Mouse (Mus musculus) thymus, adult 2 months (tissue): ENCODE measurements around the gene Dennd2a. TPM values are rescaled to one million over a fixed set of nuclear protein-coding genes. Genes with fewer than 3 reads are reported as not detected.
A peak's percentile ranks its signal among the peaks of the same experiment; 100 is the strongest.

Experiments
- DNase-seq: peaks from one replicate; pipeline ENCODE4 v3.0.0; 2021
- H3K27ac ChIP-seq: fragments of 200-500 bp; 2 replicates; pipeline ENCODE4 v1.5.1; 2012; ENCODE audit warnings: low read length, control low read depth; ENCODE audit not compliant: control insufficient read depth, insufficient read depth
- H3K27me3 ChIP-seq: fragments of 200-500 bp; 2 replicates; pipeline ENCODE4 v1.6.1; 2012; ENCODE audit warnings: mild to moderate bottlenecking, low read length, moderate library complexity, mixed read lengths; ENCODE audit not compliant: control insufficient read depth, insufficient read depth
- H3K36me3 ChIP-seq: fragments of 200-500 bp; 2 replicates; pipeline ENCODE4 v1.6.1; 2012; ENCODE audit warnings: mild to moderate bottlenecking, low read length, moderate library complexity; ENCODE audit not compliant: control insufficient read depth, insufficient read depth
- H3K4me1 ChIP-seq: fragments of 200-500 bp; replicated peaks from 2 replicates; pipeline ENCODE4 v1.6.1; 2012; ENCODE audit warnings: low read length; ENCODE audit not compliant: control insufficient read depth, insufficient read depth
- H3K4me3 ChIP-seq: fragments of 200-500 bp; 2 replicates; pipeline ENCODE4 v1.5.1; 2012; ENCODE audit warnings: mild to moderate bottlenecking, low read length, control low read depth, moderate library complexity; ENCODE audit not compliant: control insufficient read depth, insufficient read depth
- CTCF ChIP-seq: fragments of 200-500 bp; IDR thresholded peaks from 2 replicates; pipeline ENCODE4 v1.5.1; 2012; ENCODE audit warnings: mild to moderate bottlenecking, control low read depth, low read length, moderate library complexity, borderline replicate concordance; ENCODE audit not compliant: control insufficient read depth, poor library complexity, insufficient read depth; ENCODE audit errors: extremely low read depth
- POLR2A ChIP-seq: fragments of 200-500 bp; IDR thresholded peaks from 2 replicates; pipeline ENCODE4 v1.6.1; 2012; ENCODE audit warnings: mild to moderate bottlenecking, low read length, control low read depth, moderate library complexity; ENCODE audit not compliant: control insufficient read depth, poor library complexity, insufficient read depth; ENCODE audit errors: extremely low read depth
- WGBS: fragments of 180-500 bp; shearing (Covaris S2); methylation state at CpG from one replicate; pipeline ENCODE4 v1.1.7; 2018; 5-methylcytosine and 5-hydroxymethylcytosine counted together
- polyA plus RNA-seq: library from polyadenylated mRNA; depleted of rRNA; stranded (reverse); fragments of >200 nt; gene quantifications from 2 replicates; pipeline ENCODE4 v1.2.3, GENCODE M21; 2012

Dennd2a gene
- polyA plus RNA-seq, 1 experiment = 3.2 TPM

- no peak overlapping the region for H3K27ac ChIP-seq
- peaks cover 10% of the 10 kb centered on the region for H3K4me1 ChIP-seq
- no peak for DNase-seq
- H3K27me3 ChIP-seq = no peaks in the 10 kb centered on the region
- WGBS = 88% methylated on average over 1 of the region's 1 CpGs
- H3K36me3 ChIP-seq = no peaks in the 10 kb centered on the region
- no peak overlapping the region for H3K4me3 ChIP-seq
- TF ChIP-seq POLR2A (no peak), CTCF (no peak)
Observed at GRCm38 (mm10) chr6:39476617-39477016, 81.0 kb downstream of the Dennd2a start.

- Histone ChIP-seq H3K27ac (no peak overlapping the region), H3K4me3 (no peak overlapping the region), H3K36me3 (no peaks in the 10 kb centered on the region), H3K27me3 (no peaks in the 10 kb centered on the region), H3K4me1 (peaks cover 10% of the 10 kb centered on the region)
- no peak for DNase-seq
- 73% methylated on average over 6 of the region's 6 CpGs for WGBS
- TF ChIP-seq CTCF = no peak
- TF ChIP-seq POLR2A = no peak
Observed at GRCm38 (mm10) chr6:39474424-39474823, 83.2 kb downstream of the Dennd2a start.

DNA sequence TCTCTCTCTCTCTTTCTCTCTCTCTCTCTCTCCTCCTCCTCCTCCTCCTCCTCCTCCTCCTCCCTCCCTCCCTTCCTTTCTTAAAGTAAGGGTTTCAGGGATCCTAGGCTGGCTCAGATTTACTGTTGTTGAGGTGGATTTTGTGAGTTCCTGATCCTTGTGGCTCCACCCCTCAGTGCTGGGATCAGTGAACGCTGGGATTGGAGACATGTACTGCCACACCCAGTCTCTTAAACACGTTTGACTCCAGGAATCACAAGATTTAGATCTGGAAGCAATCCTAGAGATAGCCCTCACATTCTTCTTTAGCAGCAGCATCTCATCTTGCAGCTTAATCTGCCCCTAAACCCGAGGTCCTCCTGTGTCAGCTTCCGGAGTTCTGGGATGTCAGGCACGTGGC is 84.8 kb downstream of the Dennd2a start:
- Histone ChIP-seq H3K4me3 (no peak overlapping the region), H3K4me1 (no peaks in the 10 kb centered on the region), H3K36me3 (no peaks in the 10 kb centered on the region), H3K27ac (no peak overlapping the region), H3K27me3 (no peaks in the 10 kb centered on the region)
- TF ChIP-seq CTCF (no peak), POLR2A (no peak)
- WGBS = 89% methylated on average over 5 of the region's 5 CpGs
- no peak for DNase-seq

DNA sequence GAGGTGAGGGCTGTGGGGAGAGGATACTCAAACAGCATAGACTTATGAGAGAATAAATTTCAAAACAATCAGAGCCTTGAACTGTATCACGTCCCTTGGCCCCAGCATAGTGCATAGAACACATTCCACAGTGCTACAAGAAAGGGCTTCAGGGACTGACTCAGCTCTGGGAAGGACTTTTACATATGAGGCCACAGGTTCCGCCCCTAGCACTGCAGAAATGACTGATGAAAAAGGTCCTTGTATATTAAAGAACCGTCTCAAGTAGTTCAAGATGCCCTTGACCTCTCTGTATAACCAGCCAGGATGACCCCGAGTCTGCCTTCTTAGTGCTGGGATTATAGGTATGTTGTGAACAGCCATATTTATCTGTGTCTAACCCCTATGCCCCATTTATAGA is 85.4 kb downstream of the Dennd2a start:
- Histone ChIP-seq H3K27ac (no peak overlapping the region), H3K4me1 (no peaks in the 10 kb centered on the region), H3K4me3 (no peak overlapping the region), H3K36me3 (no peaks in the 10 kb centered on the region), H3K27me3 (no peaks in the 10 kb centered on the region)
- 92% methylated on average over 4 of the region's 4 CpGs for WGBS
- DNase-seq = no peak
- TF ChIP-seq CTCF = no peak
- no peak for TF ChIP-seq POLR2A

DNA sequence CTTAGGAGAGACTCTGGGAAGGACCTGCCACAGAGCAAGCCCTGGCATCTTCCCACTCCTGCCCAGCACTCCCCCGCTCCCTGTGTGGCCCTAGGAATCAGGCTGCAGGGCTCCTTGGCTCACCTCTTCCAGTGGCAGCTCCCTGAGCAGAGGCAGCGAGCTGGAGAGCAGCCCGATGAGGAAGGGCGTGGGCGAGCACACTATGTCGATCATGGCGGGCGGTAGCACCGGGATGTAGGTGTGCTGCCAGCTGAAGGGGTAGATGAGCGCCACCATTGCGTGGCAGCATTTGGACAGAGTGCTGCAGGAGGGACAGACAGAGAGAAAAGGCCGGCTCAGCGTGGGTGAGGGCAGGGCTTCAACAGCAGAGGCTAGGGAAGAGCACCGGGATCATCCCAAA is 87.6 kb downstream of the Dennd2a start:
- DNase-seq = no peak
- no peak overlapping the region for H3K4me3 ChIP-seq
- TF ChIP-seq POLR2A (no peak), CTCF (no peak)

DNA sequence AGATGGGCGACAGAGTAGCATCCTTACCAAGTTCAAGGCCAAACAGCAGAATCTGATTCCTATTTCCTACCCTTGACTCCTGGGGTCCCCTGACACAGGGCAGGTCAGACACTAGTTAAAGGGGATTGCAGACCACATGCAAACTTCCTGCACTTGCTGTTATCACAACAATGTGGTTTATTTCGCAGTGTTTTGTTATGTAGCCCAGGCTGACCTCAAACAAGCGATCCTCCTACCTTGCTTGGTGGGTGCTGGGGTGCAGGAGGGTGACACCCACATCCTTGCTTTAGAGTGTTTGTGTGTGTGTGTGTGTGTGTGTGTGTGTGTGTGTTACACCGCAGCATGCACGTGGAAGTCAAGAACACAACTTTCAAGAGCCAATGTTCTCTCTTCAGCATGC is 88.2 kb downstream of the Dennd2a start:
- no peaks in the 10 kb centered on the region for H3K36me3 ChIP-seq
- no peak for TF ChIP-seq POLR2A
- TF ChIP-seq CTCF = no peak
- no peaks in the 10 kb centered on the region for H3K27me3 ChIP-seq
- WGBS = 71% methylated on average over 5 of the region's 5 CpGs
- H3K4me1 ChIP-seq = no peaks in the 10 kb centered on the region
- H3K27ac ChIP-seq = no peak overlapping the region
- H3K4me3 ChIP-seq = no peak overlapping the region
- no peak for DNase-seq

More for the DNA sequence above, 87.6 kb downstream of the Dennd2a start:
- H3K27me3 ChIP-seq = no peaks in the 10 kb centered on the region
- WGBS = 98% methylated on average over 14 of the region's 14 CpGs
- H3K36me3 ChIP-seq = no peaks in the 10 kb centered on the region
- H3K27ac ChIP-seq = no peak overlapping the region
- no peaks in the 10 kb centered on the region for H3K4me1 ChIP-seq

DNA sequence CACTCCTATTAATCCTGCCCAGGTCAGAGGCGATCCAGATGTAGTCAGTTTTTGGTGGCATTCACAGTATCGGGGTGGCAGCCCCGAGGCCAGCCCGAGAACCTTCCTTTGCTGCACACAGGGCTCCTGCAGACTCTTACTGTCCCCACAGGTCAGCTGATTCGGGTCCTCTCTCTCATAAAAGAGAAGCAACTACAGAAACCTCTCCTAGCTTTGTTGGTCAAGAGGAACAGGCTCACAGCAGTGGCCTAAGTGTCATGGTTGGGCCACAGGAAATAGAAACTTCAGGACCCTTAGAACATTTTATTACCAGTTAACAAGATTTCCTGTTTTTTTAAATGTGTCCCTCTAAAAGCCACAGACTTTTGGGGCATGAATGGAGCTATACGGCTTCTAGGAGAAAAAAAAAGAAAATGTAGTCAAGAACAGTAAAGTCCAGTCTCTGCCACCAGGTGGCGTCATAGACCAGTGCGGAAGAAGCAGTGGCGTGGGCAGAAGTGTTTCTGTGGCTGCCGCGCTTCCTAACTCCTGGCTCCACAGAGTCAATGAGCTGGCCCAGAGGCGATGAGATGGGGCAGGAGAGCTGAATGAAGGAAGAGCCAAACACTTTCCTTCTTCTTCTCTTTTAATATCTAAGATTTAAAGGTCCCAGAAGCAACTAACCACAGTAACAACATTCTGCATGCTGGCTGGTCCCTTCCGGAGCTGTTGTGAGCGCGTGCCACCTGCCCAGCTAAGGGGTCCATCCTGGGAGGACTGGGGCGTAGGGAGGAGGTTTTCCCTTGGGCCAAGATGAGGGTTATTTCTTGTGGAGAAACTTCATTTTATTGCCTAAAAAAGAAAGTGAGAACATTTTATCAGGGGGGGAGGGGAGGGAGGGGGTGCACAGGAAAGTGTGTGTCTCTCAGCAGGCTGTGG is 94.8 kb downstream of the Dennd2a start:
- Histone ChIP-seq H3K27me3 (no peaks in the 10 kb centered on the region), H3K36me3 (no peaks in the 10 kb centered on the region), H3K4me1 (no peaks in the 10 kb centered on the region), H3K27ac (no peak overlapping the region), H3K4me3 (peak overlapping the region; percentile 24)
- WGBS = 27% methylated on average over 16 of the region's 16 CpGs
- DNase-seq = peak; percentile 75
- TF ChIP-seq POLR2A (no peak), CTCF (0 out of 2 replicates have a peak, but pooled peaks have one; percentile 53)
